Mouse (Mus musculus): ENCODE results near the gene Mtcl1.

DNA sequence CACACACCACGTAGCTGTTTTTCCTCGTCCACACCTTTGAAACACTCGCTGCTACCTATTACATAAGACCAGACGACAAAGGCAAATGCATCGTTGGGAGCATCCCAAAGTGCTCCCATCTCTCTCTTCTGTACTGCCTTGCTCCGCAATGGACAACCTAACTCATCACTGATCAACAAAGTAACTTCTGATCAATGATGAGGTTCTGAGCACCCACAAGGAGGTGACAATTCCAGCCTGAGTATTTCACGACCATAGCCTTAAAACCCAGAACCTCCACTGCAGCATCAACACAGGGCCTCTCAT, 2.6 kb downstream of the Mtcl1 start:
- TF ChIP-seq CTCF (IDR thresholded peaks at IDR 0.05; ENCODE audit: low read depth) (no peak), EP300 (IDR thresholded peaks at IDR 0.05; ENCODE audit: low read depth) (no peak)

Data from heart, postnatal 0 days (tissue).